ENCODE assay signal across 27 mouse cellular contexts in genomic region chr14:94653625-94654024, GRCm38 (mm10).
DNase-seq lines count a peak whose midpoint lies in the region; ATAC-seq lines count a peak whose summit lies in the region.
"Had no signal": no experiment of that assay in that cellular context is flagged by ENCODE, and none has a peak within 500 bp of the region (broad histone marks: within the 10 kb centered on the region; RNA-seq: fewer than 3 reads in every experiment).

No protein-coding gene starts in this region.

- H3K36me3 ChIP-seq in midbrain, embryonic 14.5 days (ENCODE audit: control insufficient read depth, insufficient read depth, low read length) = no peaks in the 10 kb centered on the region
- no peaks in the 10 kb centered on the region for H3K36me3 ChIP-seq in midbrain, embryonic 15.5 days (replicated peaks)
- H3K36me3 ChIP-seq: embryonic facial prominence, embryonic 10.5 days; embryonic facial prominence, embryonic 15.5 days; heart, embryonic 13.5 days; hindbrain, embryonic 15.5 days; kidney, embryonic 15.5 days; limb, embryonic 13.5 days; neural tube, embryonic 13.5 days had no signal

- H3K9ac ChIP-seq in midbrain, embryonic 14.5 days (replicated peaks; ENCODE audit: low read length) = no peak overlapping the region
- H3K9ac ChIP-seq in midbrain, embryonic 15.5 days = no peak overlapping the region
- H3K9ac ChIP-seq: embryonic facial prominence, embryonic 15.5 days; heart, embryonic 13.5 days; hindbrain, embryonic 15.5 days; kidney, embryonic 15.5 days; limb, embryonic 13.5 days; neural tube, embryonic 13.5 days had no signal

- H3K27ac ChIP-seq in midbrain, embryonic 14.5 days (replicated peaks; ENCODE audit: low read depth, low read length) = no peak overlapping the region
- H3K27ac ChIP-seq in midbrain, embryonic 15.5 days = no peak overlapping the region
- H3K27ac ChIP-seq: embryonic facial prominence, embryonic 10.5 days; embryonic facial prominence, embryonic 15.5 days; heart, adult 2 months; heart, embryonic 13.5 days; hindbrain, embryonic 15.5 days; kidney, embryonic 15.5 days; limb, embryonic 13.5 days; macrophage; neural tube, embryonic 13.5 days had no signal

- no peaks in the 10 kb centered on the region for H3K9me3 ChIP-seq in midbrain, embryonic 14.5 days (ENCODE audit: control insufficient read depth, low read length)
- no peaks in the 10 kb centered on the region for H3K9me3 ChIP-seq in midbrain, embryonic 15.5 days
- H3K9me3 ChIP-seq: embryonic facial prominence, embryonic 10.5 days; embryonic facial prominence, embryonic 15.5 days; heart, embryonic 13.5 days; hindbrain, embryonic 15.5 days; kidney, embryonic 15.5 days; limb, embryonic 13.5 days; neural tube, embryonic 13.5 days had no signal

- WGBS in midbrain, embryonic 14.5 days = 69% methylated on average over 1 of the region's 1 CpGs
- 80% methylated on average over 1 of the region's 1 CpGs for WGBS in midbrain, embryonic 15.5 days

- peak; percentile 73; the same call in 1 of the 2 replicates for ATAC-seq in frontal cortex, adult (ENCODE audit: low TSS enrichment)
- no peak for ATAC-seq in midbrain, embryonic 14.5 days (ENCODE audit: low FRiP score, low TSS enrichment)
- ATAC-seq in midbrain, embryonic 15.5 days (replicated peaks) = no peak
- ATAC-seq: CD4-positive, CD25-positive, alpha-beta regulatory T cell, adult 4 months; midbrain, embryonic 16.5 days had no signal

- no peak overlapping the region for H3K4me2 ChIP-seq in midbrain, embryonic 14.5 days (ENCODE audit: low read length)
- H3K4me2 ChIP-seq in midbrain, embryonic 15.5 days = no peak overlapping the region
- H3K4me2 ChIP-seq: embryonic facial prominence, embryonic 15.5 days; heart, embryonic 13.5 days; hindbrain, embryonic 15.5 days; kidney, embryonic 15.5 days; limb, embryonic 13.5 days; liver, embryonic 11.5 days; neural tube, embryonic 13.5 days had no signal

- no peak for DNase-seq in frontal cortex, postnatal 25 days (ENCODE audit: low spot score in 2 of 2)
- DNase-seq in left cerebral cortex, adult 11 months (ENCODE audit: low spot score) = peak; percentile 7
- no peak for DNase-seq in left cerebral cortex, postnatal 36 days (ENCODE audit: low spot score in 2 of 2)
- peak; percentile 9 for DNase-seq in midbrain, embryonic 14.5 days
- DNase-seq in brain, embryonic 18.5 days (ENCODE audit: low read depth, low spot score) = peak; percentile 12
- no peak for DNase-seq in adrenal gland, adult (ENCODE audit: inconsistent age in 2 of 2, low spot score in 1 of 2)
- DNase-seq: adrenal gland, postnatal 25 days; cerebellum, adult 8-10 months; cerebellum, postnatal 25 days; heart, adult 2 months; heart, postnatal 10 days; kidney, adult 18-20 months; kidney, postnatal 25 days had no signal

- intact Hi-C loops in left cerebral cortex, postnatal 36 days (cut with DNase I) = no loop called here

- H3K27me3 ChIP-seq in midbrain, embryonic 14.5 days (ENCODE audit: control insufficient read depth, insufficient read depth, low read length) = no peaks in the 10 kb centered on the region
- H3K27me3 ChIP-seq in midbrain, embryonic 15.5 days (replicated peaks) = no peaks in the 10 kb centered on the region
- H3K27me3 ChIP-seq: embryonic facial prominence, embryonic 15.5 days; heart, embryonic 13.5 days; hindbrain, embryonic 15.5 days; kidney, embryonic 15.5 days; limb, embryonic 13.5 days; neural tube, embryonic 13.5 days had no signal

- H3K4me3 ChIP-seq in midbrain, embryonic 14.5 days (replicated peaks; ENCODE audit: low read depth, low read length) = no peak overlapping the region
- no peak overlapping the region for H3K4me3 ChIP-seq in midbrain, embryonic 15.5 days
- H3K4me3 ChIP-seq: embryonic facial prominence, embryonic 10.5 days; embryonic facial prominence, embryonic 15.5 days; heart, adult 2 months; heart, embryonic 13.5 days; hindbrain, embryonic 15.5 days; kidney, embryonic 15.5 days; limb, embryonic 13.5 days; myocyte; neural tube, embryonic 13.5 days had no signal

- no peaks in the 10 kb centered on the region for H3K4me1 ChIP-seq in midbrain, embryonic 14.5 days (ENCODE audit: control insufficient read depth, insufficient read depth, low read length)
- no peaks in the 10 kb centered on the region for H3K4me1 ChIP-seq in midbrain, embryonic 15.5 days
- H3K4me1 ChIP-seq: embryonic facial prominence, embryonic 10.5 days; embryonic facial prominence, embryonic 15.5 days; heart, embryonic 13.5 days; hindbrain, embryonic 15.5 days; kidney, embryonic 15.5 days; limb, embryonic 13.5 days; neural tube, embryonic 13.5 days had no signal

Comparison
In these comparisons a context has a peak if more than half of its experiments do, and no peak if none do; other contexts are left out.
1. DNase-seq: peak in left cerebral cortex, adult 11 months (single experiment), midbrain, embryonic 14.5 days (single experiment) and brain, embryonic 18.5 days (single experiment); none in frontal cortex, postnatal 25 days (0 of 2), left cerebral cortex, postnatal 36 days (0 of 2) and adrenal gland, adult (0 of 2).